Mouse (Mus musculus) gastrocnemius, adult 8-10 months (tissue): Measurements from ENCODE around the gene Tead4. TPM values are rescaled to one million over a fixed set of nuclear protein-coding genes. Genes with fewer than 3 reads are reported as not detected.

Experiments used
- DNase-seq, 2 experiments: peaks; one replicate each; pipeline ENCODE4 v3.0.0; 2022; ENCODE audit warnings: low spot score in 2 of 2
- total RNA-seq, 4 experiments: library from RNA; stranded (reverse); gene quantifications; 2 replicates each; pipeline ENCODE4 v1.2.4; 2022

The Tead4 gene
- total RNA-seq, 4 experiments from 2014 or later = 6.0 to 8.1 (median 7.5) TPM

DNA sequence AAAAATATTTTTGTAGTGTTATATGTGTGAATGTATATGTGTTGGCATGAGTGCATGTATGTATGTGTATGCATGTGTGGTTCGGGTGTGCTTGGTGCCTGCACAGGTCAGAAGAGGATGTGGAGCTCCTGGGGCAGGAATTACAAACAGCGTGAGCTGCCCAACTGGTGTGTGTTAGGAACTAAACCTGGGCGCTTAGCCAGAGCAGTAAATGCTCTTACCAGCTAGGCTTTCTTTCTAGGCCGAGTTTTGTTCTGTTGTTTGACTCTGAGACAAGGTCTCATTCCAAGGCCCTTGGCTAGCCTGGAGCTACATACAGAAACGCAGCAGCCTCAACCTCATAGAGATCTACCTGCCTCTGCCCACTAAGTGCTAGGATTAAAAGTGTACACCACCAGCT, 9.3 kb downstream of the Tead4 start:
- DNase-seq = no peak

DNA sequence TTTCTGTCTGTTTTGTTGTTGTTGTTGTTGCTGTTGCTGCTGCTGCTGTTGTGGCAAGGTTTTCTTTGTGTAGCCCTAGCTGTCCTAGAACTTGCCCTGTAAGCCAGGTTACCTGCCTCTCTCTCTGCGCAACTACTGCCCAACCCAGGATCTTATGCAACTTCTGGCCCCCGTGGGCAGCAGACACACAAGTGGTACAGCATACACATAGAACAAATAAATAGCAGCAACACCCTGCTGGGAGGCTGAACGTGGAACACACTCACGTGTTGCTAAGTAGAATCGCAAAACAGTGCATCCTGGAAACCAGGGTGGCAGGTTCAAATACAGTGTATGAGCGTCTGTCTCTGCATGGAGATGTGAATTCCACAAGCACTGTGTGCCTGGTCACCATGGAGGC, 11.9 kb downstream of the Tead4 start:
- no peak for DNase-seq

DNA sequence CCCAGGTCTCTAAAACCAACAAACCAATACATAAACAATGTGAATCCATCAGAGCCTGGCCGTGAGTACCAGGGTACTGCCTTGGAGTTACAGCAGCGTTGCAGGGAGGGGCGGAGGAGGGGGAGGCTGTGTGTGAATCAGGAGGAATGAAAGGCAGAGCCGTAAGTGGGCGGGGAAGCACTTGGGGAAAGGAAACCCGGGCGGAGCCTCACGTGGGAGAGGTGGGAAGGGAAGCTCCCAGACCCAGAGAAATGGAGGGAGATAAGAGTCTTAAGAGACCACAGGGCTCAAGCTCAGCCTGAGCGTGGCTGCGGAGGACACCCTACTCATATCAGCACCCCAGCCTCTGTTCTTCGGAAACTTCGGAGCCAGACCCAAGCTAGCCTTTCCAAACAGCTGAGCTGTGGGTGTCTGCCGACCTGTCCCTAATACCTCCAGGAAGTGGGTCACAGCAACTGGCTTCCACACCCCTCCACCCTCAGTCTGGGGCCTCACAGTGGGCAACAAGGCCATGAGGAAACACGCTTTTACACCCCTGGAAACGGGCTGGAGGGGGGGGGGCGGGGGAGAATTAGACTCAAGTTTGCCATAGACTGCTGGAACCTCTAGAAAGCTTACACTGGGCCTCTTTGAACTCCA, 14.7 kb downstream of the Tead4 start:
- no peak for DNase-seq

DNA sequence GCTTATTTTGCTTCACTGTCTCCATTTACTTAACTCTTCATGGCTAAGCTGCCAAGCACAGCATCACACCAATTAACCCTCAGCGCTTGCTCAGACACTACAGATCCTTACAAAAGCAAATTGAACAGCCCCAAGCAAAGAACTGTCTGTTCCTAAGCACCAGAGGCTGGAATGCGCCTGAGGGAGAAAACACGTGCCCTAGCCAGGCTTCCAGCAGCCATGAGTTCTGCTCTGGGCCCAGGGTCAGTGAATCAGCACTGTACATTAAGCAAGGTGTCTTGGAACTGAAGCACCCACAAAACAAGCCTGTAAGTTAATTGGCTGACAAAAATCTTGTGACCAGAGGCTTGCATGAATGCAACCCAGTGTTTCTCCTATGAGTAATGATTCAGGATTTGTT, 18.5 kb downstream of the Tead4 start:
- DNase-seq = no peak

DNA sequence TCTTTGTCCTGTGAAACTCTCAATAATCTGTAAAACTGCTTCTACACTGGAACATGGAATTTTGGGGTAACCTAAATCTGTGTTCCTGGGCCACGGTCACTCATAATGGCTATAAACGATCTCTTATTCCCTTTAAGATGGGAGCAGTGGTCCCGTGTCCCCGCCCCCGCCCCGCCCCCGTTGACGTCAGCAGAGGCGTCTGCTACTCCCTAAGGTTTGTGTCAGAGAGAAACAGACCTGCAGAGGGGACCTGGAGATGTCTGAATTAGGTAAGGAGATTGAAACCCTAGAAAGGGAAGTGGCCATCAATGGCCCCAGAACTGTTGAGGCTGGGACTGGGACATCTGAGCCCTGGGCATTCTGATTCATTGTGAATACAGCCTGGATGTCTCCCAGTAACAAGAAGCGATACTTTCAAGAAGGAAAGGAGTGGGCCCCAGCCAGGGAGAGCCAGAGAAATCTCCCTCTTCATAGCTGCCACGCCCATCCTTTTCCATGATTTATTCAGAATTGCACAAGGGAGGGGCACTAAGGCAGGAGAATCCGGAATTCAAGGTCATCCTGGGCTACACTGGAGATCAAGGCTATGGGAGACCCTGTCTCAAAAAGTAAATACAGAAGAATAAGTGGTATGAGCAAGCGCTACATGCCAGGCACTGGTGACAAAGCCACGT, 20.0 kb downstream of the Tead4 start:
- DNase-seq = no peak

DNA sequence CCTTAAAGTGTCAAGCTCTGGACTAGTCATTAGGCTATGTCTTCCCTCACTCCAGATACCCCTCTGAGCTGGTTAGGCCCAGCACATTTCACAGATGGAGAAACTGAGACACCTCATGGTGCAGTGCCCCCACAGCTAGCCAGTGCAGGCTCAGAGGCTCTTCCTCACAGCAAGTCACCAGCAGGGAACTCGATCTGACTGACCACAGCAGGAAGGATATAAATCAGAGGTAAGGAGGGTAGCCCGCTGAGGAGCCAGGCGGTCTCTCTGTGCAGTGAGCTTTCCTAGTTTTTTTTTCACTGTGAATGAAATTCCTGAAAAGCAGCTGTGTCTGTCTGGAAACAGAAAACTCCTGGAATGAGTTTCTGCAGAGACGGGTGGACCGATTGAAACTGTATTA, 21.0 kb downstream of the Tead4 start:
- DNase-seq = no peak

DNA sequence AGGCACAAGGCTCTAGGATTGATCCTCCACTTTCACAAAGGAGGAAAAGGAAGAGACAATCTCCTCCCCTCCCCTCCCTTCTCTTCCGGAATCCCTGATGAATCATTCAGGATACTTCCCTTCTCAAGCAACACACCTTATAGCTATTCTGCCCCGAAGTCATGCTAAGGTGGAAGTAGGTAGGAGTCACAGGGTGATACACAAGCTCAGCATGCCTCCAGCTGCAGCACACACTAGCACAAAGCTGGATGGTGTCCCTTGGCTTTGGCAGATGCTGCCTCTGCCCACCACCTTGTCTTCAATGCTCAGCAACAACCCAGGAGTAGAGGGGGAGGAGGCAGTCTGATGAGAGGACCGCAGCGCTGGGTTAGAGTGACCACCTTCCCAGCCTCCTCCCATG, 21.5 kb downstream of the Tead4 start:
- no peak for DNase-seq

DNA sequence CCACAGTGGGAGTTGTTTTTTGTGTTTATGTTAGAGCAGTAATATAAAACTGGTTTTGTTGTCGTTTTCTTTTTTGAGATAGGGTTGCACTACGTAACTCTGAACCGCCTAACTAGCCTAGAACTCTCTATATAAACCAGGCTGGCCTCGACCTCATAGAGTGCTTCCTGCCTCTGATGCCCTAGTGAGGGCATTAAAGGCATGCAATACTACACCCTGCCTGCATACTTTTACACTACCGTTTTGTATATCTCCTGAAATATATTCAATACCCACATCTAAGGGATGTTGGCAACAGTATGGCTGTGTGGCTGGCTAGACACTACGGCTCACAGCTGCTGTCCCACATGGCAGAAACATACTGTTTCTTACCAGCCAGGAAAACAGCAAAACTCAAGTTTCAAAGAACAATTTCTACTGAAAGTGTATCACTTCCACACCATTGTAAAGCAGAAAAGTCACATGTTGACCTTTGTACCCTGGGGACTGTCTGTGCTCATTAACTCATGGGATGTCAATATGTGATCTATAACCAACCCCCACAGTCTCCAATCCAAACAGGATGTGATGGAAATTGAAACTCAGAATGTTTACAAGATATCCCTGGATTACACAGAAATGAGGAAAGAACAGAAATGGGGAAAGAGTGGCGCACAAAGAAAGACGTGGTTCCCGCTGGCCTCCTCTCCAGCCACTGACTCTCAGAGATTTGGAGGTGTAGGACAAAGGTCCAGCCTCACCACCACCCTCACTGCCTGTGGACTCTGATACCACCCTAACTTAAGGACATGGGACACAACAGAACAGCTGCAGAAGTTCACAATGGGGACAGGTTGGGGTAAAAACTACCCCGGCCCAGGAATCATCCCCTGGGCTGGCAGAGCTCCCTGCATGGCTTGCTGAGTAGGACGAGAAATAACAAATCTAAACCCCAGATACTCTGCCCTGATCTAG, 23.2 kb downstream of the Tead4 start:
- no peak for DNase-seq

DNA sequence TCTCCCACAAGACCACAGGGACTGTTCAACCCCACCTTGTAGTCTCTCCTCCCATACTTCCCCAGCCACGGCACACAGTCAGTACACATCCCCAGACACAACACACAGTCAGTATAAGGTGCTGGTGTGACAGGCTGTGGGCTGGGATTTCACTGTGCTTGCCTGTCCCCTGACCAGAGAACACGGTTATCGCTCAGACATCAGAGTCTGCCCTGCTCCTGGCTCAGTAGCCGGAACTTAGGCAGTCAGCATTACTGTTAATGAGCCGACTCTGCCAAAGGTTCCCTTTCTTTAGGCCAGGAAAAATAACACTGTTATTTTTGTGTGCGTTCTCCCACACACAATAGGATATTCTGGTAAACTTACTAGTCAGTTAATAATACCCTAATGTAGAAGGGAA, 24.3 kb downstream of the Tead4 start:
- no peak for DNase-seq

DNA sequence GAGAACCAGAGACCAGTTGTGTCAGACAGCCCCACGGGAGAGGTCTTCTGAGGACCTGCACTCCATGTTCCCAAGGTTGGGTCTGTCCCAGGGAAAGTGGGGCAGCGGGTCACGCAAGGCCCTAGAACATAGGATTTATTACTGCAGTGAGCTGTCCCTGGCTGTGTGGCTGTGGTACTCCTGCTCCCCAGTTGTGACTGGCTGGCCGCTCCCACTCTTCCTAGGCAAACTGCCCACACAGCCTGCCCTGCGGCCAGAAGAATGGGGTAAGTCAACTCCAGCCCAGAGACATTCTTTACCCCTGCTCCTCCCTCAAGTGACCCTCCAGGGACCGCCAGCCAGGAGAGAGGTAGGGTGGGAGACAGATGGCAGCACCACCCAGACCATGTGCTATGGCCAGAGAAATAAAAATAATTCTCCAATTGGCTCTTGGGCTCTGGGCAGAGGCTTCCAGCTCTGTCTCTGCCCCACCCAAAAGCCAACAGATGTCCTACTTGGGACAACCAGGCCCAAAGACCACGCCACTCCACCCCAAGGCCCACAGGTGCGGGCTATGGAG, 25.0 kb downstream of the Tead4 start:
- DNase-seq = peak; percentile 73 to 76

DNA sequence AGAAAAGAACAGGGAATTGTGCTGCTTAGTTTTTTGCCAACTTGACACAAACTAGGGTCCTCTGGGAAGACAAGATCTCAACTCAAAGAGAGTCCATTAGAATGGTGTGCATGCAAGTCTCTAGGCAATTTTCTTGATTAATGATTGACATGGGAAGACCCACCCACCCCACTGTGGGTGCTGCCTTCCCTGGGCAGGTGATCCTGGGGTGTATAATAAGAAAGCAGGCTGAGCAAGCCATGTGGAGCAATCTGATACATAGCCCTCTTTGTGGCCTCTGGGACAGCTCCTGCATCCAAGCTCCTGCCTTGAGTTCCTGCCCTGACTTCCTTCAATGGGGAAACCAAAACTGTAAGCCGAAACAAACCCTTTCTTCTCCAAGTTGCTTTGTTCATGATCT, 27.1 kb downstream of the Tead4 start:
- DNase-seq = no peak

DNA sequence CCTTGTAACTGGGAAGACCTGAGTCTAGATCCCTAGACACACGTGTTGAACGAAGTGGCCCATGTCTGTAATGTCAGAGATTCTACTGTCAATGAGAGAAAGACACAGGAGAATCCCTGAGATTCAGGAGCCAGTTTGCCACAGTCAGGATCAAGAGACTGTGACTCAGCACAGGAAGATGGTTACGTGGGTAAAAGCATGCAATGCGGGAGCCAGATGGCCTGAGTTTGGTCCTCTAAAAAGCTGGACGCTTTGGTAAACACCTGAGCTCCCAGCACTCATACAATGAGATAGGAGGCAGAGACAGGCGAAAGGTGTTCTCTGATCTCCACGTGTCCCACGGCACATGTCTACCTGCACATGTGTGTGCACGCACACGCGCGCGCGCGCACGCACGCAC, 27.9 kb downstream of the Tead4 start:
- no peak for DNase-seq

DNA sequence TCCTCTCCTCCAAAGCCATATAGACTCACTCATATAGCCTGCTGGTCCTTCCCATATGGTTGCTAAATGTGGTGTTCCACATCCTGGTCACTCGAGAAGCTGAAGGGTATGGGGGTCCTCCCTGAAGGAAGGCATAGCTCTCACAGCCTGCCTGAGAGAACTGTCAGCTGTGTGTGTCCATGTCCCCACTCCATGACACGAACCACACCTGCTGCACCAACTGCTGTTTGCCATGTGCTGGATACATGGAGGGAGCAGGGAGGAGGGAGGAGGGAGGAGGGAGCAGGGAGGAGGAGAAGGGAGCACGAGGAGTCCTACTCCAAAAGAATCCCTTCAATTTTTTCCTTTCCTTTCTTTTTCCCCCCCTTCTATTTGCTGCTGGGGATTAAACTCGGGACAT, 30.8 kb downstream of the Tead4 start:
- no peak for DNase-seq

DNA sequence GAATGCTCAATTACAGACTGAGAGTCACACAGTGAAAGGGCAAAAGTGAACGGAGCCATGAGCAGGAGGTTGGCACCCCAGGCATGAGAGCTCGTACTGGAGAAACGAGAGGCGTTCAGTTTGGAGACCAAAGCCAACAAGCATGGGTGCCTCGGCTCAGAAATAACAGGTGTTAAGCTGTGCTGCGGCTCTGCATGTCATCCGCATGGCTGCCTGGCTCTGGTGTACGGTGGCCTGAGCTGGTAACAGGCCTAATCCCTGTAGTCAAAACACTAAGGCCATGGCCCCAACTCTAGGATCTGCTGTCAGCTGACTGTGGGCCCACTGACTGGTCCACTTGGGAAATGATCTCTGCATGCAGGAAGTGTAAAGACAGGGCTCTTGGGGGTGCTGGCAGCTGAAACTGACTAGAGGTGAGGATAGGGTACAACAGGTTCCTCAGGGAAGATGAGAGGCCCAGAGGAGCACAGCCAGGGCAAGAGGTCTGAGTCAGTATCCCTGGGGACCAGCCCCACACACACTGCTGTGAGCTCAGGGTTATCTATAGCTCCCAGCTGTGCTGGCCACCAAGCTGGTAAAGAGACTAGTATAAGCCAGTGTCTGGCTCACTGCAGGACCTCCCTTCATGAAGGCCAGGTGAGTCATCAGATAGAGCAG, 35.6 kb downstream of the Tead4 start:
- DNase-seq = peak; percentile 60 to 75

DNA sequence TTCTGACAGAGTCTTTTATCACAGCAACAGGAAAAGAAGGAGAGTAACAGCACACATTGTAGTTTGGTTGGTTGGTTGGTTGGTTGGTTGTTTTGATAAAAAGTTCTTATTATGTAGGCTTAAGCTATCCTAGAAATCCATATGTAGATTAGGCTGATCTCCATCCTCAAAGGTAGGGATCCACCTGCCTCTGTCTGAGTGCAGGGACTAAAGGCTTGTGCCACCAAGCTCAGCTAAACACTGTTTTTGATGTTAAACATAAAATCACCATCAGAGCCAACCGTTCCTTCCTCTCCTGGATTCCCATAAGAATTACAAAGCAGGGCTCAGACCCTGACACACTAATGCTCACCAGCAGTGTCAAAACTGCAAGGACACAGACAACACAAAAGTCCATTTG, 39.1 kb downstream of the Tead4 start:
- no peak for DNase-seq

DNA sequence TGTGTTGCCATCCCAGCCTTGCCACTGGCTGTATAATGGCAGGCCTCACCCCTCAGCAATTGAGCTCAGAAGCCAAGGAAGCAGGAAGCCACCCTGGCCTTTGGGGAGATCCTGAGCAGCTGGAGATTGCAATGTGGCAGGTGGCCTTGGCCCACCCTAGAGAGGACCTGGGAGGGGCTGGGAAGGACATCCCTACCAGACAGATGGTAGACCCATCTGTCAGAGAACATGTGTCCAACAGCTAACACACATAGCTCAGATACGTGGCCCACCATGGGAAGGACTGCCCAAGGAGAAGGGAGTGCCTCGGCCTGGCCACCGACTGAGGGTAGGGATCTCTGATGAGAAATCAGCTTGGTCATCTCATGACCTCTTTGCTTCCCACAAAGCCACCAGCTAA, 41.4 kb downstream of the Tead4 start:
- no peak for DNase-seq

DNA sequence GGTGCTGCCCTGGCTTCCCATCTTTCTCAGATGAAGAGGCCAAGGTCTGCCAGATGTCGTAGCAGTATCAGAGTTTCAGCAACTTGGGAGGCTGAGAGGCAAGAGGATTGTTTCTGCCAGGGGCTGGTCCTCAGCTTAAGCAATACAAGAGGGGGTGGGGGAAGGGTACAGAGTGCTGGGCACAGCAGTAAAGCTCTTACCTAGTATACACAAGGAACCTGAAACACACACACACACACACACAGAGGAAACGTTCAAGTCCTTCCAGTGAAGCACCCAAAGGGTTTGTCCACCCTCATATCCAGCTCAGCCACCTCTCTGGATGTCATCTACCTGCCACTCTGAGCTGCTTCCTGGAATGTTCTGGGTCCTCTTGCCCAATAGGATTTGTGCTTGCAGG, 44.7 kb downstream of the Tead4 start:
- no peak for DNase-seq

DNA sequence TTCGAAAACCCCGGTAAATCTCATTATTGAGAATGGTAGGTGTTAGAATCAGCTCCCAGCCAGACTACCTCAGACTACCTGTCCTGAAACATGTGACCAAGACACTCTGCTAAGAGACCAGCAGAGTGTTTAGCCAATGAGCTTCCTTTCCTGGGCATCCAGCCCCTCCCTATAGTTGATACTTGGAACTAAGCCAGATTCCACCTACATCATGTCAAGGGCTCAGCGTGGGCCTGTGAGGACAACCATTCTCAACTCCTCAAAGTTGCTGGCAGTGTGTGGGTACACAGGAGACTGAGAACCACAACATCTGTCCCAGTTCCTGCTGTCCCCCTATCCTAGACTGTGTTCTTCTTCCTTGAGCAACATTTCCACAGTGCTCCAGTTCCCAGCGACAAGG, 45.3 kb downstream of the Tead4 start:
- DNase-seq = no peak

DNA sequence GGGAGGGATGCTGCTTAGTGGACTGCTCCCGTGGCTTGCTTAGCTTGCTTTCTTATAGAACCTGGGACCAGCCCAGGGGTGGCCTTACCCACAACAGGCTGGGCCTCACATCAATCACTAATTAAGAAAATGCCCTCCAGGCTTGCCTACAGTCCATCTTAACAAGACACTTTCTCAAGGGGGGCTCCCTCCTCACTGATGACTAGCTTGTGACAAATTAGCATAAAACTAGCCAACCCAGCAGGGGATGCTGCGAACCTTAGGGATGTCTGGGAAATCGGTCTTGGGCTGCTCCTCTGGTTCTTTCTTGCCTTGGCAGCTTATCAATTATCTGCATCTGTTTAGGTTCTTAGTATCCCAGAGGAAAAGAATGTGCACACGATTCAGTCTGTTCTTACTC, 46.1 kb downstream of the Tead4 start:
- DNase-seq = no peak

DNA sequence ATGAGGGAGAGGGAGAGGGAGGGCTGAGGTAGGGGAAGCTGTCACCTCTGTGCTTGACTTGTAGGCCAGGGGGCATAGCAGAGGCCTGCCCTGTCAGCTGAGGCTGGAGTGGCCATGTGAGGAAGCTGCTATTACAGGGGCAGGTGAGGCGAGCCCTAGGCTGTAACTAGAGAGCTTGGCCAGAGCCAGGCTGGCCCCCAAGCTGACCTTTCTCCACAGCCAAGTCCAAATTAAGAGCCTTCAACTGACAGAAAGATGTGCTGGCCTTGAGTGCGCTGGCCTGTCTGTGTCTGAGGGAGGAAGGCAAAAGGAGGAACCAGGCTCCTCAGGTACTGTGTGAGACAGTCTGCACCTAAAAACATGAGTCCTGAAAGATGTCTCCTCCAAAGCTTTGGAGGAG, 47.5 kb downstream of the Tead4 start:
- DNase-seq = peak; percentile 60 to 83

DNA sequence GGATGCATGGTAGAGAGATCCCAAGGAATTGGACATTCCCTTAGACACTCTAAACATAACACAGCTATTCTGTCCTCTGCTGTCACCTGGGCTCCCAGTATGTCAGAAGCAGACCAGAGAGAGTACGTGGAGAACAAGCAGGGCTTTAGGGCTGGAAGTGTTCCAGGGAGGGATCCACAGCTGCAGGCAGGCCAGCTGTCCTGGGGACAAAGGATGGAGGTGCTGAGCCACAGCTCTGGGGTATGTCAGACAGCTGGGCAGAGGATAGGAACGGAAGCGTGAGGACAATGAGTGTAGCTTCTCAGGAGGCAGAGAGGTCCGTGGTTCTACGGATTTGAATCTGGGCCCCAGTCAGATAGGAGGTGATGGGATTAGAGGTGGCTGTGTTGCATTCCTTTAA, 50.0 kb downstream of the Tead4 start:
- DNase-seq = no peak
